Mouse (Mus musculus): Measurements from ENCODE around the gene Aldh1a2. TPM values are rescaled to one million over a fixed set of nuclear protein-coding genes. Genes with fewer than 3 reads are reported as not detected.

Gene Aldh1a2
- polyA plus RNA-seq, 1 experiment from 2014 or later = 77.7 TPM

DNA sequence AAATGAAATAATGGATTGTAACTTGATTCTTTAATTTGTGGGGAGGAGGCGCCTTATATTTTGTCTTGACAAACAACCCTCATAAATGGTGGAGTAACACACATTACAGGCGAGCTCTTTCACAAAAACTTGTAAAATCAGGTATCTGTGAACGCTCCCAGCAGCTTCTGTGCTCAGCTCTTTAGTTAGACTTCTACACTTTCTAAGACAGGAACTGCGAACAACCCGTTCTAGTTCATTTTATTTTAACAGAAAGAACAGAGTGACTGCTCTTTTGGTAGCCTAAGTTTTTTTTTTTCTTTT lies 2.2 kb downstream of the Aldh1a2 start:
- Histone ChIP-seq H3K27ac (replicated peaks) (no peak overlapping the region), H3K36me3 (no peaks in the 10 kb centered on the region), H3K4me1 (replicated peaks) (peaks cover 18% of the 10 kb centered on the region), H3K4me3 (0 out of 2 replicates have a peak overlapping the region, but pooled peaks have one; percentile 35), H3K9ac (no peak overlapping the region), H3K4me2 (no peak overlapping the region), H3K27me3 (peaks cover 93% of the 10 kb centered on the region), H3K9me3 (no peaks in the 10 kb centered on the region)
- no peak for ATAC-seq (ENCODE audit: low read depth)
- 6% methylated on average over 5 of the region's 5 CpGs for WGBS

DNA sequence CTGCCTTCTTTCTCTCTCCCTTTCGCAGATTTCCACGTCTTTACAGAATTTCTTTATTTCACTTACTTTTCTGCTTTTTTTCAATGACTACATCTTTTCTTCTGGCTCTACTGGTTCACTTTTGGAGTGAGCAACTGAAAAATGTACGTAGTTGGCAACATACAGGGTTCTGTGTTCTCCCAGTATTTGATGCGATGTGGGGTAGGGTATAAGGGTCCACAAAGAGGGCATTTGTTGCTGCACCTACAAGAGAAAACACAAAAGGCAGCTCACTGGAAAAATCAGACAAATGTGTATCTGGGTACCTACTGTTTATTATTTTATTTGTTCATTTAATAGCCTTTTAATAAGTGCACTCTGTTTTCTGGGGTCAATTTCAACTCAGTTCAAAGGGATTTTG lies 3.6 kb downstream of the Aldh1a2 start:
- ATAC-seq (ENCODE audit: low read depth) = no peak
- peaks cover 18% of the 10 kb centered on the region for H3K4me1 ChIP-seq (replicated peaks)
- H3K9me3 ChIP-seq = no peaks in the 10 kb centered on the region
- H3K9ac ChIP-seq = no peak overlapping the region
- H3K4me2 ChIP-seq = no peak overlapping the region
- 43% methylated on average over 4 of the region's 4 CpGs for WGBS
- H3K27me3 ChIP-seq = peaks cover 93% of the 10 kb centered on the region
- no peak overlapping the region for H3K27ac ChIP-seq (replicated peaks)
- no peaks in the 10 kb centered on the region for H3K36me3 ChIP-seq
- H3K4me3 ChIP-seq = no peak overlapping the region

DNA sequence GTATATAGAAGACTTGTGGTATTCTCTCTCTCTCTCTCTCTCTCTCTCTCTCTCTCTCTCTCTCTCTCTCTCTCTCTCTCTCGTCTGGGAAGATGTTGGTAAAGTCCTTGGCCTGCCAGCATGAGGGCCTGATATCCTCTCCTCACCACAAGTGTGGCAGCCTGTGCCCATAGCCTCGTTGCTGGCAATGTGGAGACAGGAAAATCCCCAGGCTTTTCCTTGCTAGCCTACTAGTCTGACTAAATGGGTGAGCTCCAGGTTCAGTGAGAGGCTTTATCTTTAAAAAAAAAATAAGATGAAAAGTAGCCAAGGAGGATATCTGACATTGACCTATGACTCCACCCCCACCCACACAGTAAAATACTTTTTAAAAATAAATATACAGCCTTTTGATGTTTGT lies 4.8 kb downstream of the Aldh1a2 start:
- H3K36me3 ChIP-seq = no peaks in the 10 kb centered on the region
- WGBS = 62% methylated on average over 2 of the region's 2 CpGs
- no peak overlapping the region for H3K4me2 ChIP-seq
- no peak for ATAC-seq (ENCODE audit: low read depth)
- no peak overlapping the region for H3K9ac ChIP-seq
- H3K27ac ChIP-seq (replicated peaks) = no peak overlapping the region
- H3K27me3 ChIP-seq = peaks cover 89% of the 10 kb centered on the region
- H3K9me3 ChIP-seq = no peaks in the 10 kb centered on the region
- H3K4me1 ChIP-seq (replicated peaks) = peaks cover 15% of the 10 kb centered on the region
- H3K4me3 ChIP-seq = no peak overlapping the region

DNA sequence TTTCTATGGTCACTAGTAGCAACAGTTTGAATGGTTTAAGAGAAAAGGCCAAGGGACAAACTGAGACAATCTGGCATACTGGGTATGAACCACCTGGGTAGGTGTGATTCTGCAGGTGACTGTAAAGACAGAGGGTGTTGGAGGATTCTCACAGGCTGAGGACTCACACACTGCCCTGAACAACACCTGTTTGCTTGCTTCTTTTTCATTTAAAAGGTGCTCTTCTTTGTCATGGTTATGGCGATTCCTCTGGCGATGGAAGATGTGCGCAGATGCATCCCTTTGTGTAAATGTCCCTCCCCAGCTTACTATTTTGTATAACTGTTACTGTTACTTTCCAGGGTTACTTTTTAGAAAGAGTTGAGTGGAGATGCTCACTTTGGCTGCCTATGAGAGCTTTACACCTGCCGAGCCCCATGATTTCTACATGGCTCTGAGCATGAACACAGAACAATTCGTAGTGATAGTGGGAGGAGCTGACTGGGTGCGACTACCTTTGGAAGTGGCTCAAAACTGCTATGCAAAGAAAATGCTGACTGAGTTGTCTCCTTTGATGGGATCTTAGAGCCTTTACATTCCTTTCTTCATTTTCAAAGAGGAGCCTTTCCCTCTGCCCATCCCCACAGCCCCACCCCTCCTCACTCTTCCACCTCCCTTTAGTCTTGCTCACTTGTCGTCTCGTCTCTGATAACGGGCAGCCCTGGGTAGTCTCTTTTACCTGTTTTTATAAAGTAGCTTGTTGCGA lies 11.8 kb downstream of the Aldh1a2 start:
- Histone ChIP-seq H3K27ac (replicated peaks) (no peak overlapping the region), H3K4me1 (replicated peaks) (0 out of 2 replicates have a peak, but pooled peaks cover 6% of the 10 kb centered on the region), H3K27me3 (peaks cover 85% of the 10 kb centered on the region), H3K4me3 (no peak overlapping the region), H3K9ac (no peak overlapping the region), H3K9me3 (no peaks in the 10 kb centered on the region), H3K4me2 (no peak overlapping the region), H3K36me3 (no peaks in the 10 kb centered on the region)
- WGBS = 35% methylated on average over 10 of the region's 10 CpGs
- no peak for ATAC-seq (ENCODE audit: low read depth)

DNA sequence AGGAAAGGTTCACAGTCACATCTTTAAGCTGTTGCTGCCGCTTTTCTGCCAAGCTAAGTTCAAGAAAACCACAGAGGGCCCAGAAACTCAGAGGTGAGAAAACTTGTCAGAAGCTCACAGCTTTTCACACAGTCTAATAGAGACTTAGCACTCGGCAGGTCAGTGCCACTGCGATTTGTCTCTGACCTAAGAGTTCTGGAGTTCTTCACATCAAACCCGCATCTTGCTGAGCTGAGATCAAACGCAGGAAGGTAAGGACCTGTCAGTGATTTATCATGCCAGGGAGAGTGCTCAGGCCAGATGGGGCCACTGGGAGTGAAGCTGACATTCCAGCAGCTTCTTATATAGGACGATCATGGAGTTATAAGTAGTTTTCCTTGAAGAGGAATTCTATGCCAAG lies 14.4 kb downstream of the Aldh1a2 start:
- Histone ChIP-seq H3K4me2 (no peak overlapping the region), H3K4me1 (replicated peaks) (0 out of 2 replicates have a peak, but pooled peaks cover 6% of the 10 kb centered on the region), H3K36me3 (no peaks in the 10 kb centered on the region), H3K9ac (no peak overlapping the region), H3K9me3 (no peaks in the 10 kb centered on the region), H3K4me3 (no peak overlapping the region), H3K27me3 (peaks cover 73% of the 10 kb centered on the region), H3K27ac (replicated peaks) (no peak overlapping the region)
- 16% methylated on average over 6 of the region's 6 CpGs for WGBS
- no peak for ATAC-seq (ENCODE audit: low read depth)

DNA sequence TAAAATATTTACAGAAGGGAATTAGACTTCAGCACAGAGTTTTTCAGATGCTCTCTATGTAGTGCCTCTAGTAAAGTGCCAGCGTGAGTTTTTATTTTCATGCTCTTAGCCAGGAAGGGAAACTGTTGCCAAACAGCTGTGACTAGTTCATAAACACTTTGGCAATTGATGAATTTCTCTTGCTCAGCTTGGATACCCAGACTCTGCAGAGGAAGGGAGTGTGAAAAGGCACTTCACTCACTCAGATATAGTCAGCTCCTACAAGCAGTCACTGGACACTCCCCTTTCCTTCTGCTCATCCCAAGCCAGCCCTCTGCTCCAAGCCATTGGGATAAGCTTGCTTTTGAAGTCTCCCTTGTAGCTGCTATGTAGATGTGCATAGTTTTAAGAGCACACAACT lies 21.0 kb downstream of the Aldh1a2 start:
- H3K36me3 ChIP-seq = no peaks in the 10 kb centered on the region
- 75% methylated on average over 1 of the region's 1 CpGs for WGBS
- H3K4me3 ChIP-seq = no peak overlapping the region
- H3K9ac ChIP-seq = no peak overlapping the region
- peaks cover 5% of the 10 kb centered on the region for H3K4me1 ChIP-seq (replicated peaks)
- peaks cover 67% of the 10 kb centered on the region for H3K27me3 ChIP-seq
- no peak for ATAC-seq (ENCODE audit: low read depth)
- H3K9me3 ChIP-seq = no peaks in the 10 kb centered on the region
- H3K27ac ChIP-seq (replicated peaks) = no peak overlapping the region
- H3K4me2 ChIP-seq = no peak overlapping the region

DNA sequence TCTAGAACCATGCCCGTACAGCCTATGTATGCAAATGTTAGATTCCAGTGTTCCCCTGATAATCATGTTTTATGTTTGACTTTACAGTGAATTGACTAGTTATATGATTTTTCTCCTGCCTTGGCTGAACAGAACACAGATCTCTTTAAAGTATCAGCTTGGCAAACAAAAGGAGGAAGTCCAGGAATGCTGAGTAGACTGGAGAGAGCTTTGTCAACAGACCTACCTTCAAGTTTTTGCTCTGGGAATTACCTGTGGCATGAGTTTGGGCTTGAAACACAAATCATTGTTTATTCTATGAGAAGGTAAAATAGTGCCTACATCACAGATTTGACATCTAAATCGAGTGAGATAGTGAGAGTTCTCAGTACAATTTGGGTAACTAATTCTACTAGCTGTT lies 24.3 kb downstream of the Aldh1a2 start:
- Histone ChIP-seq H3K27me3 (peaks cover 63% of the 10 kb centered on the region), H3K4me2 (no peak overlapping the region), H3K4me3 (no peak overlapping the region), H3K27ac (replicated peaks) (no peak overlapping the region), H3K9ac (no peak overlapping the region), H3K9me3 (no peaks in the 10 kb centered on the region), H3K36me3 (no peaks in the 10 kb centered on the region), H3K4me1 (replicated peaks) (peaks cover 15% of the 10 kb centered on the region)
- WGBS = 81% methylated on average over 2 of the region's 2 CpGs
- no peak for ATAC-seq (ENCODE audit: low read depth)

DNA sequence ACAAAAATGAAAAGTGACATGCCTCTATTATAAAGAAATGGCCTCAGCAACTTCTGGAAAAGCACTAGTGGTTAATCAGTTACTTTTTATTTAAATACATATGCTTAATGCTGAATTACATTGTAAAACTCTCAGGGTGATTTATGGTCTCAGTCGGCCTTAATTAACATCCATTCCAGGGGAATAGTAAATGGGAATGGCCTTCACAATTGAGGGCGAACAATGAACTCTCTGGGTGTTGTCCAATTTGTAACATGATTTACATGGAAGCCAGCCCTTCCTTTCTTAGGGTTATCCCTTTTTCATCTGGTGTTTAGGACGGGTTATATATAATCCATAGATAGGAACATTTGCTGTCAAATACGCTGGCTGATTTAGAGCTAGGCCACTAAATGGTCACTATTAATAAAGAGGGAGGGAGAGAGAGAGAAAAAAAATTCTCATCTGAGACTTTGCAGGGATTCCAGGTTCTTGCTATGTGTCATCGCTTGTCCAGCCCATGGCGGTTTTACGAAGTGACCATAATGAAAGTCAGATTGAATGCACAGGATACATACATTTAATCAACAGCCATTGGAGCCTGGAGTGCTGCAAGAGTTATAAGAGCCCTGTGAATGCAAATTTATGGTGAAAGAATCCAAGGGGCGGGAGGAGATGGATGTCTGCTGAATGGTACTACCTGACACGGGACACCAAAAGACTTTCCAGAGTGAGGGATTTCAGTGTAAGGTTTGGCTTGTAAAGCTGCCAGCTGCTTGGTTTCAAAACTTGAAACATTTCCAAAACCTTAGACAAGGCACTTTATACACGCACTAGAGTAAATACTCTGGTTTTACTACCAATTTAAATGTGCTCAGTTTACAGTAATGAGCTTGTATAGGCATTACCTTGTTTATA lies 26.2 kb downstream of the Aldh1a2 start:
- Histone ChIP-seq H3K27me3 (peaks cover 55% of the 10 kb centered on the region), H3K9me3 (no peaks in the 10 kb centered on the region), H3K4me3 (no peak overlapping the region), H3K4me1 (replicated peaks) (peaks cover 15% of the 10 kb centered on the region), H3K9ac (no peak overlapping the region), H3K4me2 (no peak overlapping the region), H3K36me3 (no peaks in the 10 kb centered on the region), H3K27ac (replicated peaks) (no peak overlapping the region)
- ATAC-seq (ENCODE audit: low read depth) = no peak
- 17% methylated on average over 10 of the region's 10 CpGs for WGBS

DNA sequence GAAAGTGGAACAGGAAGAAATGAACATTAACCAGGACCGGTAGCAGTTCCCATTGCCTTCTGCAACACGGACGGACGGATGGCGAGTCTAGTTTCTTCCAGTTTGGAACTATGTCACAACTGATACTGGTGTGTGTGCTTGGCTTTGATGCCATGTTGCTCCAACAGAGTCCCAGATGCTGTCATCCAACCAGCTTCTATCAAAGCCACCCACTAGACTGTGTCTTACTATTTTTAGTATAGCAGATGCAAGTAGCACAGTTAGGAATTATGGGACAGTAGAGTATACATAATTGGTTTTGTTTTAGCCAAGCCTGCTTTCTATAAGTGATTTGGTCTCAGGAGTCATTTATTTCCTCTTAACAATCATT lies 26.8 kb downstream of the Aldh1a2 start:
- Histone ChIP-seq H3K4me3 (no peak overlapping the region), H3K4me1 (replicated peaks) (peaks cover 15% of the 10 kb centered on the region), H3K27me3 (peaks cover 50% of the 10 kb centered on the region), H3K27ac (replicated peaks) (no peak overlapping the region), H3K9ac (no peak overlapping the region), H3K36me3 (no peaks in the 10 kb centered on the region), H3K4me2 (no peak overlapping the region), H3K9me3 (no peaks in the 10 kb centered on the region)
- WGBS = 74% methylated on average over 5 of the region's 5 CpGs
- ATAC-seq (ENCODE audit: low read depth) = no peak

DNA sequence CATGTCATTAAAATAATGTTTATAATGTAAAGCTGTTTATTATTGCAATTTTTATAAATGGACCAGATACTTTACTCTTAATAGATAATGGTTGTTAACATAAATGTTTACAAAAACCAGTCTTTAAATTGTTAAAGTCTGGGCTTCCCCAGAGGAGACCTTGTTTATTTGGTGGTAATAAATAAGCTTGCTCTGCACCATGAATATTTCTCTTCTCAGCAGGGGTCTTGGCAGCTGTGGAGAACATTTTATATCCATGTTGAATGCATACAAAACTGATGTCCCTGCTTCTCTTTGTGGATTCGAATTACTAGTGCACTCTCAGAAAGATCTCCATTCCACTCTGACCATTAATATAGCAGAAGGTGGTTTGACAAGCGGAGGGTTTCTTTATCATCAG lies 38.8 kb downstream of the Aldh1a2 start:
- Histone ChIP-seq H3K9ac (no peak overlapping the region), H3K4me2 (no peak overlapping the region), H3K9me3 (no peaks in the 10 kb centered on the region), H3K27me3 (peaks cover 4% of the 10 kb centered on the region), H3K4me1 (replicated peaks) (0 out of 2 replicates have a peak, but pooled peaks cover 5% of the 10 kb centered on the region), H3K27ac (replicated peaks) (no peak overlapping the region), H3K36me3 (no peaks in the 10 kb centered on the region), H3K4me3 (no peak overlapping the region)
- WGBS = 57% methylated on average over 2 of the region's 2 CpGs
- ATAC-seq (ENCODE audit: low read depth) = no peak

DNA sequence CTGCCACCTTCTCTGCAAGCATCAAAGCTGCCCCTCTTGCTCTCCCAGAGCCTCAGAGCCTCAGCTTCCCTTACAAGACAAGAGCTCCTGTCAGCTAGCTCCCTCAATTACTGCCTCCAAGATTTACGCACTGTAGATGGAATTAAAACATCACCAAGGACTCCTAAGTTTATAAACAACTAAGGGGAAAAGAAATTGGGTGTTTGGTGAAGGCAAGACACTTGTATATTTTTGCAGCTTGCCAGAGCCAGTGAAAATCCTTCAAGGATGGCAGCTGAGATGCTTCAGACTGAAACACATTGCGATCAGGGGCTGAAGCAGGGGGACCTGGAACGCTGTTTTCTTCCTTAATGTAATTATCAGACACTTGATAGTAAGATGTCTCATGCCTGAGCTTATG lies 47.1 kb downstream of the Aldh1a2 start:
- Histone ChIP-seq H3K4me2 (no peak overlapping the region), H3K27me3 (0 out of 2 replicates have a peak, but pooled peaks cover 4% of the 10 kb centered on the region), H3K4me3 (no peak overlapping the region), H3K9ac (no peak overlapping the region), H3K36me3 (no peaks in the 10 kb centered on the region), H3K9me3 (no peaks in the 10 kb centered on the region), H3K4me1 (replicated peaks) (no peaks in the 10 kb centered on the region), H3K27ac (replicated peaks) (no peak overlapping the region)
- 82% methylated on average over 3 of the region's 3 CpGs for WGBS
- ATAC-seq (ENCODE audit: low read depth) = no peak

DNA sequence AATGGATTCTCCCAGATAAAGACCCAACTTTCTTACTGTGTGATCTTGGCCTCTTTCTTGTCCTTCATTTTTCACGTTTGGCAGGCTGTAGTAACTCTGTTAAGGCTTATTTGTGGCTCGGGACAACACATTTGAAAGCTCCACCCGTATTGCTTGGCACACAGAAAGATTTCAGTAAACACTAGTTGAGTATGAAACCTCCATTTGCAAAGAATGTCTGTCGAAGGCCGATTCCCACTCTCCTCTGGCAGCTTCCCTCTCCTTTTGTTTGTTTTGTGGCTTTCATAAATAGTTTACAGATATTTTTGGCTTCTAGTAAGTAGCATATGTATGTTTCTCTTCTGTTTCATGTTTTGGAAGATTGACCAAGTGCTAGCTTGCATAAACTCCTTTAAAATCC lies 54.1 kb downstream of the Aldh1a2 start:
- no peak overlapping the region for H3K4me2 ChIP-seq
- H3K9ac ChIP-seq = no peak overlapping the region
- no peak overlapping the region for H3K4me3 ChIP-seq
- no peaks in the 10 kb centered on the region for H3K9me3 ChIP-seq
- no peaks in the 10 kb centered on the region for H3K36me3 ChIP-seq
- 90% methylated on average over 5 of the region's 5 CpGs for WGBS
- no peak overlapping the region for H3K27ac ChIP-seq (replicated peaks)
- no peaks in the 10 kb centered on the region for H3K4me1 ChIP-seq (replicated peaks)
- no peak for ATAC-seq (ENCODE audit: low read depth)
- H3K27me3 ChIP-seq = 0 out of 2 replicates have a peak, but pooled peaks cover 2% of the 10 kb centered on the region
